Mouse (Mus musculus) adrenal gland, adult 8-10 months (tissue): ENCODE data around the gene Gm49630. TPM values are rescaled to one million over a fixed set of nuclear protein-coding genes. Genes with fewer than 3 reads are reported as not detected.
"Not testable (repeated sequence)": the region's sequence is repeated elsewhere in the genome, so short reads cannot be mapped to it uniquely, and the experiment has no call there.

ENCODE experiments used
- DNase-seq: peaks from one replicate; pipeline ENCODE4 v3.0.0; 2022
- total RNA-seq, 4 experiments: library from RNA; stranded (reverse); gene quantifications; 2 replicates each; pipeline ENCODE4 v1.2.4; 2022

The Gm49630 gene
- total RNA-seq = not detected

DNA sequence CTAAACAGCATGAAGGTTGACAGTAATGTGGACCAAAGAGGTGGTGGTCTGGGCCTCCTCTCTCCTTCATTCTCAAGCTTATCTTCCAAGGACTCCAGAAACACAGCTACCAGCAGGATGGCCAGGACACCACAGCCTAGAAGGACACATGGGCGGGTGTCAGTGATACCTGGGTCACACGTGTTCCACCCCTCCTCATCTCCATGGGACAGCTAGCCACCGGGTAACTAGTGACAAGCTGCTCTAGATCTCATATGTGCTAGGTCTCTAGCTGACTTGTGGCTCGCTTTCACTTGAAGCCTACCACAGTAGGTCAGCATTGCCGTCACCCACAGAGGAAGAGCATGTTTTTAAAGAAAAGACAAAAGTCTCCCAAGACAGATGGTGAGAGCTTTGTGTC is at the start of gene Gm49630:
Gene Gm49630, minus strand, starts transcription at position 101 of the 400 bp plus-strand sequence.
- DNase-seq = not testable (repeated sequence)

DNA sequence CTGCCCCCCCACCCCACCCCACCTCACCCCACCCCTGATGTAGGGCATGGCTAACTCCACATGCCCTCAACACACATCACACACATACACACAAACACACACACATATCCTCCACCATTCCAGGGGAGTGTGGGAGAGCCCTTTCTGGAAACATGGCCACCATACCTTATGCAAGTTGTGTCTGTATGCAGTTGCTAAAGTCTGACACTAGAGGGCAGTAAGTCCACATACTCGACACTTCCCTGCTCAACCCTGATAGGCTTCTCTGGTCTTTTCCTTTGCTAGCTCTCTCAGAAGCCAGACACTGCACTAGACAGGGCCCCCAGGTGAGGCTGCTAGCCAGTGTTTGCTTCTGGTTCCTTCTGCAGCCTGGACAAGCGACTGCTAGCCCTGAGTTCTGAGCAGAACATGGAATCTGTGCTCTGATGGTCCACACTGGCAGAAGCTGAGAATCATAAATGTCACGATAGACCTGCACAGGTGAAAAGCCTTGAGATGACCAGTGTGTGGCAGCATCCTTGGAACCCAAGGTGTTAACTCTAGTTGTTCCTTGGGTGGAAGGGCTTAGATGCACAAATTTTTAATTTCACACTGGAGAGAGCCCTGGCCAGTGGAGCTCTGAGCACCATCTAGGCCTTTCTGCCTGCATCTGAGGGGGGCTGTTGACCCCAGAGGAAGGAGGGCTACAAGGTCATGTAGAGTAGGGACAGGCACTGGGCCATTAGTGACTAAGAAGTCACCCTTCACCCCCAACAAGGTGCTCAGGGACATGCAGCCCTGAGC is 48.6 kb upstream of the Gm49630 start:
- DNase-seq = not testable (repeated sequence)

DNA sequence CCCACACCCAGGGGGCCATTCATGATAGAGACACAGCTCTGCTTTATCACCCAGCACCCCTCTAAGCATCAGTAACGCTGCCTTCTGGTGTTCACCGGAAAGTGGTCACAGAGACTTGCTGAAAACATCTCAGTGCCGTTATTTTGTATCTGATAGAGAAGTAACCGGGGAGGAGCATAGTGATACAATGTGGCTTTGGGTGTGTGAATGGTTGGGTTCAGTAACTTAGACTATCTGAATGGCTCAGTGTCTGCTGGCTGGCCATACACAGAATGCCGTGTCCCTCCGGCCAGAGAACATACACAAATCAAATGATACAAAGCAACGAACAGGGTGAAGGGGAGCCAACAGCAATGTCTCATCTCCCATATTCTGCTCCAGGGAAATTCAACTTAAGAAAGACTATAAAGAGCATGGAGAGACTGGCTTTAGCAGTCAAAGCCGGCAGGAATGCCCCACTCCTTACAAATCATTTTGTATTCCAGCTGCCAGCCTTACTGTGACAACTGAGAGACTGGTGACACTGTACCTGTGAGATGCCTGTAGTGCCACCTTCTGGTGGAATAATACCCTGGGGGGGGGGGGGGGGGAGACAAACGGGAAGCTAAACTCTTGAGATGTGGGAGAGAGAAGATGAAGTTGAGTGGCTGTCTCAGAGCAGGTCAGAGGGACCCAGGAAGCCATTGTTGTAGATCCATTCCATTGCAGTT is 43.0 kb upstream of the Gm49630 start:
- not testable (repeated sequence) for DNase-seq

DNA sequence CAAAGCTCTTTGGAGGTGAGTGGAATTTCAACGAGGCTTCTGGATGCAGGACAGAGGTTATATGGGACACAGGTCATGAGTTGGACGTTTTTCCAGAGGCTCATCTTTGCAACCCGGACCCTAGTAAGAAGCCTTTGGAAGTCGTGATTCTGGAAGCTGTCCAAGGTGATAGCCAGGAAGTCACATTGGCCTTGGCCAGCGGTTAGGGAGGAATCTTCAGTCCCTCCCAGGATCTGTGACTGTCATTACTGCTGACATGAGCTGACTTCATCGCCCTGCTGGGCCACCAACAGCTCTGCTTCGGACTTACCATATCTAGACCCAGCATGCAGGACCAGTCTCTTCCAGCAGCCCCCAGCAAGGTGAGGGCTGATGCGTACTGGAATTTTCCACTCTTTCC is 41.6 kb upstream of the Gm49630 start:
- peak; percentile 23 for DNase-seq

DNA sequence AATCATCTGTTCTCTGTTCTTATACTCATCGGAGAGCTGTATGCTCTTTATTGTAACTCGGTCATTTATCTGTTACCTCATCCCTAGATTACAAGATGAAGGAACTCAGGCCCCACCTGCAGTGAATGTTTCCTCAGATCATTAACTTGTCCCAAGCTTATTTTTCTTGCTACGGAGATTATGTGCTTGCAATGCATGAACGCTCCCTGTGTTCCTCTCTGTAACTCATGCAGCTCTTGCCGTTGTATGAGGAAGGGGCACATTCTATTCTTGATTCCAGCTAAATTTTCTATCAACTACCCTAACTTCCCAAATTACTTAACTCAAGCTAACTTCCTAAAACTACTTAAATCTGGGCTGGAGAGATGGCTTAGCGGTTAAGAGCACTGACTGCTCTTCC is 28.0 kb upstream of the Gm49630 start:
- DNase-seq = not testable (repeated sequence)

DNA sequence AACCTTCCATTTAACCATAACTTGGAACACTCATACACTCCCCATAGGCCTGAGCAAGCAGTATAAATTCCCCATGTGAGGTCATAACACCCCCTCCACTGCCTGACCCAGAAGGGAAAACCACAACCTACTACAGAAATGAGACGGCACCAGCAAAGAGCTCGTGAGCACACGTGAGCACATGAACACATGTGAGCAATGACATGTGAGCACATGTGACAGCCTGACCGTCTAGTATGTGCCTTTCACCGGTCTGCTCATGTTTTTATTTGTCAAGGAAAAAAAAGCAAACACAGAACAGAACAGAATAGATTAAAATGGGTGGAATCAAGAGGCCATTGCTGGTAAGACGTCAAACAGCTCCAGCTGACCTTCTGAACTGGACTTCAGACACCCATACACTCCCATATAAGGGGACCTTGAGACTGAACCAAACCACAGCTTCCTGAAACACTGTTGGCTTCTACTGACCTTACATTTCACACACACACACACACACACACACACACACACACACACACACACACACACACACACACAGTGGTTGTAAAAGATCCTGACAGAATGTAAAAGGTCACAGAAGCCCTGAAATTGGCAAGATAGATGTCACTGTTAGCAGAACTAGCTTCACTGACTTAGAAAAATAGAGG is 26.5 kb upstream of the Gm49630 start:
- DNase-seq = peak; percentile 33

DNA sequence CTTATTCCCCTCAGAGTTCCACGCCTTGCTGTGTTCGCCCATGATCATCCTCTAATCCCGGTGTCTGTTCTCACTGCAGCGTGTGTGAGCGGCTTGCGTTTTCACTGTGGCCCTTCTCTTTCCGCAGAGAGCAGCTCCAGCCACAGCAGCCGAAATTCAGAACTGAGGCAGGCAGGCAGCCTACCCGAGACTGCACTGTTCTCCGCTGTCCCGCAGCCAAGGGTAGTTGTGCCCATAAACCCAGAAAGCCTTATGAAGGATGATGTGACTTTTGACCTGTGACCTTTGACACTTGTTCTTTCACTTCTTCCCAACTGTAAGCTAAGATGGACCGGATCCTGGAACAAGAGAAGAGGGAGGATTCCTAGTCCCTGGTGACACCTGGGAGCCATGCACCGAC is 25.3 kb upstream of the Gm49630 start:
- not testable (repeated sequence) for DNase-seq

DNA sequence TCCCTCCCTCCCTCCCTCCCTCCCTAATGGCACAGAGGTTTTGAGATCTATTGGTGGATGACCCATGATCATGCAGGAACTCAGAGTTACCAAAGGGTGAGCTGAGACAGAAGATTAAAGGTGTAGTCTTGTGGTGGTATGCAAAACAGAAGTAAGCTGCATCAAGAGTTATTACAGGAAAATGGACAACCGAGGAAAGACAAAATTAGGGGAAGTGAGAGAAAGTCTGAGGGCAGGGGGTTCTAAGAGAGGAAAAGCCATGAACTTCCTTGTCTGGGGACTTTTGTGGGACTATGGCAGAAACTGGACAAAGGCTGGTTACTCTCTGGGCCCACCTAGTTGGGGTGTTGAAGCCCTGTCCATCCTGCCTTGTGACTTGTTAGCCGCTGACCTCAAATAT is 24.5 kb upstream of the Gm49630 start:
- not testable (repeated sequence) for DNase-seq

DNA sequence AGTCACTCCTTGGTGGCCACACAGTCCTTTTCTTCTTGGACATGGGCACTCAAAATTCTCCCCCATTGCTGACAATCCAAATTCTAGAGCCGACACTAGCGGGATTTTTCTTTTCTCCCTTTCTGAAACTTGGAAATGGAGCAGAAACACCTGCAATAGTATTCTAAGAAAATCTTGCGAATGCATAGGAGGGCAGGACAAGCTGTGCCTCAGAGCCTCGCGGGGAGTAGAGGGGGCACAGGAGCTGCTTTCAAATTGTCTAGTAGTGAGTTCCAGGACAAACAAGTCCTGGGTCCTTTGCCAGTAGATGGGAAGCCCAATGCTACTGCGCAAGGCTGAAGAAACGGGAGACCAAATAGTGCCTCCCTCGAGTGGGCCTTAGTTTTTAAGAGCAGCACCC is 23.9 kb upstream of the Gm49630 start:
- DNase-seq = not testable (repeated sequence)

DNA sequence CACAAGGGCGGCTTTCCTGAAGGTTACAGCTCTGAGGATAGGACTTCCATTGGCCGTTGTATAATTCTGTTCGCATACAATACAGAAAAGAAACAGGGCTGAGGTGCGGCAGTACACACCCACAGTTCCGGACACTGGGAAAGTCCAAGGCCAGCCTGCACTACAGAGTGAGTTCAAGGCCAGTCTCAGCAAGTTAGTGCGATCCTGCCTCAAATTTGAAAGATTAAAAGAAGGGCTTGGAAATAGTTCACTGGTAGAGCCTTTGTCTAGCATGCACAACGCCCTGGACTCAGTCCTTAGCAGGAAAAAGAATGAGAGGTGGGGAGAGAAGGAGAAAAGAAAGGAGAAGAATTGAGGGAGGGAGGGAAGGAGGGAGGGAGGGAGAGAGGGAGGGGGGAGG is 23.3 kb upstream of the Gm49630 start:
- peak; percentile 39 for DNase-seq

DNA sequence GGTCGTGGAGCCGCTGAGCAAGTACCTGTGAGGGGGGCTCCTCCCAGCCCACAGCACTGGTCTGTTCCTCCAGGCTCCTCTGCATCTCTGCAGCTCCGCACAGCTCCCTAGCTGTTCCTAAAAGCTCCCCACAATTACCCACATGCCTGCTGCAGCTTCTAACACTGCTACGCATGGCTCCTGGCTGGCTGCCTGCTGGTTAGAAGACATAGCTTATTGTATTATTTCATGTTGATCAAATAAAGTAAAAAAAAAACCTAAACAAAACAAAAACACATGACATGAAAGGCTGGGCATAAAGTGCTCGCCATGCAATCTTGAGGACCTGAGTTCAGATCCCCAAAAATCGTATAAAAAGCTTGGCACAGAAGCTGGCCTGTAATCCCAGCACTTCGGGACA is 18.1 kb upstream of the Gm49630 start:
- not testable (repeated sequence) for DNase-seq

DNA sequence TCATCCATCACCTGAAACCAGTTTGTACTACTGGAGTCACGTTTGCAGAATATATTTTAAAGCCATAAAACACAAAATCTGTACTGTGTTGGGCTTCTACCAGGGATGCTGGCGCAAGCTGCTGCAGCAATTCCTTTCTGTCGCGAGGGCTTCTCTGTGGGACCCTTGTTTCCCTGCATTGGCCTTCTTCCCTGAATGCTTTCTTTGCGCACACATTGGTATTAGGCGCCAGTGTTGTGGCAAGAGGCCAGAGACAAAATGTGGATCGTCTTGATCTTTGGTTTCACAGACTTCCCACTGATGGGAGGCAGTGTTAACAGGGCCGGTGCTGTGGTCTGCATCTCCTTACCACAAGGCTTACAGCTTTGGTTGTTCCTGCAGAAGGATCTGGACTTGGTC is 17.2 kb upstream of the Gm49630 start:
- DNase-seq = not testable (repeated sequence)

DNA sequence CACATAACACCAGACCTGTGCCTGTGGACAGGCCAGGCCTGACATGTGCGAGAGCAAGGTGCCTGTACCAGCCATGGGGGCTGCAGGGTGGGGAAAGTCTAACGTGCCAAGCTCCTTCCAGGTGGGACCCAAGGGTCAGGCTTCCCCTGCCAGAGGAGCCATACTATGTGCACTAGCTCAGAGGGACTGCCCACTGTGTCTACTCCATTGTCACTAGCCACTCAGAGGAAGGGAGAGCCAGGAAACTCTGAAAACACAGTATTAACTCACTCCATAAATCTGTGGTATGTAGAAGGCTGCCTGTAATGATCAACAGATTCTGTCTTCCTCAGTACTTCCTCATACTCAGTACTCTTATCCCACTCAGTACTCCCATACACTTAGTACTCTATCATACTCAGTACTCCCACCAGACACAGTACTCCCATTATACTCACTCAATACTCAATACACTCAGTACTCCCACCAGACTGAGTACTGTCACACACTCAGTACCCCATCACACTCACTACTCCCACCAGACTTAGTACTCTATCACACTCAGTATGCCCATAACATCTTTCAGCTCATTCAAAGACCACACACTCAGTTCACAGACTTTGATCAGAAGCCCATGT is 16.7 kb upstream of the Gm49630 start:
- DNase-seq = not testable (repeated sequence)

DNA sequence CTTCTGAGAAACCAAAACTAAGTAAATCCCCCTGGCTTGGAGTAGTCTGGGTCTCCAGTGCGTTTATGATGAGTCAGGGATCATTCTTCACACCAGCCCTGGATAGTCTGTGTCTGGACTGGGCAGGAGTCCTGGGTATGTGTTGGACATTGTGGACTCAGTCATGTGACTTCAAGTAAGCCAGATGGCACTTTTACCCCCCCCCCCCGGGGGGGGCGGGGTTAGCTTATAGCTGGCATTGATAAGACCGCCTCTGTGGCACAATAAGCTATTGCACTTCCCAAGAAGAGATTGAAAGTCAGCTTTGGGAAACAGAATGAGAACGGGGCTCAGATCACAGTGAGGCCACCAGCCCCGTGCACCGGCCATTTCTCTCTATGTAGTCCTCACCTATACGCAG is 14.2 kb upstream of the Gm49630 start:
- DNase-seq = not testable (repeated sequence)

DNA sequence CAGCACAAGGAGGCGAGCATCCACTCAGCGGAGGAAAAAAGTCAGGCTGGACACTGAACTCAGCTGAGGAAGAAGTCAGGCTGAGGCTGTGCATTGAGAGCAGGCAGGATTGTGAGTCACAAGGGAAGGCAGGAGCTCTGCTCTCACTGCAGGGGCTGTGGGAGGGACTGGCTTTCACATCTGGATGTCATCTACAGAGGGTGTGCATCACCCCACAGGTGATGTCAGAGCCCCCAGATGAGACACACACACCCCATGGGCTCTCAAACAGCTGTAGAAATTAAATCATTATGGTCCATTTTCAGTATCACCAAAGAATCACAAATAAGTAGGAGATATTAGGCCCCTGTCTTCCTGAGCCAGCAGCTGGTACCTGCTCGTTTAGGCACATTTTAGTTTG is 13.6 kb upstream of the Gm49630 start, which contains the start of gene Unc93a2:
Gene Unc93a2, minus strand, starts transcription at position 101 of the 400 bp plus-strand sequence.
- DNase-seq = not testable (repeated sequence)

DNA sequence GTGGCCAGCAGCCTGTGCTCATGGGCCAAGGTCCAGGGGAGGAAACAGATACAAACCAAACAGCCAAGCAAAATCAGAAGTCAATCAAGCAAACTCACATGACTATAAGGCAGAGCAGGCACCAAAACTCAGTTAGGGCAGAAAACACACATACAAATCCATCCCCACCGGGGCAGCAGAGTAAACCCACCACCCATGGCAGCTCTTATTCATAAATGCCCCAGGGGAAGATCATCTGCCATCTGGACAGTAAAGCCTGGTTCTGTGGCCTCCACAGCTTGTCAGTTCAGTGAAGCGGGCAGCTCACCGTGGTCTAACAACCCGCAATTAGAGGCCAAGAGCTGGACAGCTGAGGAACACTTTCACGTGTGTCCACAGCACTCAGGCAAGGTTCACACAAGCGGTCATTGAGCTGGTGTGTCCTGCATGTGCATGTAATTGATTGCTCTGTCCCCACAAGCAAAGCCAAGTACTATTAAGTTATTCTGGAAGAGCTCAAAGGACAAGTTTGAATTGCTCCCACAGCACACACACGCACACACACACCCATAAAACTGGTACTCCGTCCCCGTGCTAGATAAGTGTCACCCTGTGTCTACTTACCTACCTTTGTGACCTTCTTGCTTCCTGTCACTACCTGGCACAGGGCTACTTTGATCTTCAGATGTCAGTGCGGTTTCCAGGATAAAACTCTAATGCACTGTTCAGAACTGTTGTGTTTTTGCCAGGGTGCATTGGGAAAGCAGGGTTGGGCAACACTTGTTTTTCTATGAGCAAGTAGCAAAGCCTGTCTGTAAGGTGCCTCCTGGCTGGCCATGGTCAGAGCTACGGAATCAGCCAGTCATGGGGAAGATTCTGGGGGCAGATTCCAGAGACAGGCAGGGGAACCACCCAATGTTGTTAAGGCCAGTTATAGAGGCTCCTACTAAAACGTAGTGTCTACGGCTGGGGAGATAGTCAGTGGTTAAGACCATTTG is 11.7 kb upstream of the Gm49630 start:
- not testable (repeated sequence) for DNase-seq

DNA sequence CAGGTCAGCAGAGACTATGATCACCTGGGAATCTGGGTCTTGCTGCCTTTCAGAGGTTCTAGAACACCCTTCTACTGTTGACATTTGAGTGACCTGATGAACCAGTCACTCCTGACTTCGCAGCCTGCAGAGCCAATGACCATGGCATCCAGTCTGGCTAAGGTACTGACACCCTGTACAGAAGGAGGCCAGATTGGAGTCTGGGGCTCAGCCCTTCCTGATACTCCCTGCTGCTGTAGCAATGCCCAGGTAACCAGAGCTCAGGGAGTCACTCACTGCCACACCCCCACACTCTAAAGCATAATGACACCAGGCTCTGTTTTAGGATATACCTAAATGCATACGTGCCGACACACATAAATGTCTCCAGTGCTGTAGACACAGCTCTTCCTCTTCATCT is 10.9 kb upstream of the Gm49630 start:
- not testable (repeated sequence) for DNase-seq

DNA sequence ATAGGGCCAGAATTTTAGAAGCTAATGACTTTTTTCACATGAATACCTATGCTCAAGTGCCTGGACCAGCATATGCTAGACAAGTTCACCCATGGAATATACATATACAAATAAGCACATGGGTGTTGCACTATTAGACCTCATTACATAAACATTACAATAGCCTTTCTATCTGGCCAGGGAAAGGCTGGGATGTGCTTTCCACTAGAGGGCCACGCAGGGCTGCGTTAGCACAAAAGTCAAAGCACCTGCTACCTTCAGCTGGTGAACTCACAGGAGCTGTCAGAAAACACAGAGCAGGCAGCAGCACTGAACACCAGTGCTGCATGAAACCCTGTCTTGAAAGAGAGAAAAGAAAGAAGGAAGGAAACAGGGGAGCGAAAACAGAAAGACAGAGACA is 6.1 kb upstream of the Gm49630 start:
- DNase-seq = not testable (repeated sequence)

DNA sequence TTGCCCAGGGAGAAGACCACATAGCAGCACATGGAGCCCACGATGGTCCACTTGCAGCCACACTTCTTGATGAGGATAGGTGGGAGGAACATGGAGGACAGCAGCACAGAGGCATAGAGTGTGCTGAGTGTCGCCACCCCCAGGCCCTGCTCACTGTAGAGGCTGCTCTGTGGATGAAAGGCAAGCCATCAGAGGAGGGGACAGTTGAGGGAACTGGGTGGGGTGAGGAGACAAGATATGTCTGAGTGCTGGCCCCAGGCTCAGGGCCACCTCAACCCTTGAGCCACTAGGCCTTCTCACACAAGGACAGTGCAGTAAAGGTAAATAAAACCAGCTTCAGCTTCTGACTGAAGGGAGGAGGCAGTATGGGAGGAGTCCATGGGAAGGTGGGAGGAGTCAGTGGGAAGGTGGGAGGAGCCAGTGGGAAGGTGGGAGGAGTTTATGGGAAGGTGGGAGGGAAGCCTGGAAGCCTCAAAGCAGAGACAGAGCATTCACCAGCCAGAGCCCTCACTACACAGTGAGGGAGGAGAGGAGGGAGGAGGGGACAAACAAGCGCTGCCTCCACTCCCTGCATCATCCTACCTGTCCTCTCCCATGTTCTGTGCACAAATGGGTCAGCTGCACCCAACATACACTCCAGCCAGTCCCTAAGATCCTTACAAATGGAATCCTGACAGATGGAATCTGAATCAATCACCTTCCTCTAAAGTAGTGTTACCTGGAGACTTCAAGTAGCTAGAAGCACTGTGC is 5.3 kb upstream of the Gm49630 start:
- not testable (repeated sequence) for DNase-seq

DNA sequence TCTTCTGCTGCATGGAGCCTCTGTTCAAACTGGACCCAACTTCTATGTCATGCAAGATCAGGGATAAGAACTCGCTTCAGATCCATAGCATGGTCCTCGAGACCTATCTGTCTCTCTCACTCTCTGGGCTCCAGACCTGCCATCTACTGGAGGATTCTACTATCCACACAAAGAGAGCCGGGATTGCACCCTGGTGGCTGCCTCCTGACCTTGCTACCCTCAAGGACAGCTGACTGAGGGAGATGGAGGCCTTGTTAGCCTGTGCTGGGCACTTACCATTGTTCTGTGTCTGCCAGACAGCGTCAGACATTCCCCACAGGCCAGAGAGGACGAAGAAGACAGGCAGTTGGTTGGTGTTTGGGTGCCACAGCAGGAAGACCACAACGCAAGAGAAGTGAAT is 2.4 kb downstream of the Gm49630 start:
- peak; percentile 64 for DNase-seq
